9 mouse cellular contexts compared by ENCODE assay signal in genomic region chr1:161400126-161400525, GRCm38 (mm10). TPM values are rescaled to one million over a fixed set of nuclear protein-coding genes. Genes with fewer than 3 reads are reported as not detected.
DNase-seq lines count a peak whose midpoint lies in the region; ATAC-seq and TF ChIP-seq lines count a peak whose summit lies in the region.
"Had no signal": no experiment of that assay in that cellular context is flagged by ENCODE, and none has a peak within 500 bp of the region (broad histone marks: within the 10 kb centered on the region; RNA-seq: fewer than 3 reads in every experiment).

No protein-coding gene starts in this region.

- H3K9ac ChIP-seq in hindbrain, embryonic 12.5 days: no peak overlapping the region
- no peak overlapping the region for H3K9ac ChIP-seq in neural tube, embryonic 11.5 days (ENCODE audit: low read length)

- 0 out of 2 replicates have a peak, but pooled peaks cover 3% of the 10 kb centered on the region for H3K4me1 ChIP-seq in hindbrain, embryonic 10.5 days (replicated peaks)
- no peaks in the 10 kb centered on the region for H3K4me1 ChIP-seq in hindbrain, embryonic 12.5 days
- peaks cover 7% of the 10 kb centered on the region for H3K4me1 ChIP-seq in embryonic fibroblast, embryonic 13.5 days (ENCODE audit: control insufficient read depth, insufficient read depth, low read length)
- no peaks in the 10 kb centered on the region for H3K4me1 ChIP-seq in neural tube, embryonic 11.5 days (ENCODE audit: control insufficient read depth, insufficient read depth, low read length)

- 0 out of 2 replicates have a peak, but pooled peaks cover 4% of the 10 kb centered on the region for H3K9me3 ChIP-seq in hindbrain, embryonic 10.5 days
- H3K9me3 ChIP-seq in hindbrain, embryonic 12.5 days (replicated peaks): 0 out of 2 replicates have a peak, but pooled peaks cover 5% of the 10 kb centered on the region
- H3K9me3 ChIP-seq in neural tube, embryonic 11.5 days (ENCODE audit: control insufficient read depth, low read length): no peaks in the 10 kb centered on the region

- H3K27me3 ChIP-seq in hindbrain, embryonic 10.5 days (ENCODE audit: insufficient read depth, poor library complexity, severe bottlenecking): no peaks in the 10 kb centered on the region
- H3K27me3 ChIP-seq in hindbrain, embryonic 12.5 days: no peaks in the 10 kb centered on the region
- H3K27me3 ChIP-seq in neural tube, embryonic 11.5 days (ENCODE audit: control insufficient read depth, insufficient read depth, low read length): no peaks in the 10 kb centered on the region

- H3K36me3 ChIP-seq in hindbrain, embryonic 10.5 days: no peaks in the 10 kb centered on the region
- H3K36me3 ChIP-seq in hindbrain, embryonic 12.5 days: no peaks in the 10 kb centered on the region
- no peaks in the 10 kb centered on the region for H3K36me3 ChIP-seq in neural tube, embryonic 11.5 days (ENCODE audit: control insufficient read depth, insufficient read depth, low read length)

- H3K4me3 ChIP-seq in hindbrain, embryonic 10.5 days: no peak overlapping the region
- H3K4me3 ChIP-seq in hindbrain, embryonic 12.5 days: no peak overlapping the region
- H3K4me3 ChIP-seq in embryonic fibroblast, embryonic 13.5 days (ENCODE audit: insufficient read depth, low read length): no peak overlapping the region
- no peak overlapping the region for H3K4me3 ChIP-seq in neural tube, embryonic 11.5 days (ENCODE audit: low read depth, low read length)
- H3K4me3 ChIP-seq: myocyte had no signal

- DNase-seq in hindbrain, embryonic 10.5 days (ENCODE audit: low spot score): peak; percentile 57
- DNase-seq in adrenal gland, adult 8-10 months: peak; percentile 36
- peak; percentile 64 for DNase-seq in induced T-regulatory cell, adult 2 months (ENCODE audit: low read depth)
- DNase-seq in left cerebral cortex, adult 9 months (ENCODE audit: low spot score in 2 of 2): peak; percentile 7 to 83
- peak; percentile 68 for DNase-seq in neural tube, embryonic 11.5 days (ENCODE audit: low spot score)
- peak; percentile 54 for DNase-seq in thymus, postnatal 0 days (ENCODE audit: low spot score)

- no peak overlapping the region for H3K27ac ChIP-seq in hindbrain, embryonic 10.5 days
- no peak overlapping the region for H3K27ac ChIP-seq in hindbrain, embryonic 12.5 days
- no peak overlapping the region for H3K27ac ChIP-seq in embryonic fibroblast, embryonic 13.5 days (ENCODE audit: insufficient read depth, low read length)
- H3K27ac ChIP-seq in neural tube, embryonic 11.5 days (ENCODE audit: low read depth, low read length): no peak overlapping the region

- TF ChIP-seq CTCF in embryonic fibroblast, embryonic 13.5 days (IDR thresholded peaks at IDR 0.05; ENCODE audit: borderline replicate concordance, insufficient read depth, low read length): peak; percentile 23; the same call in 1 of the 2 replicates

- no peak for TF ChIP-seq POLR2A in embryonic fibroblast, embryonic 13.5 days (IDR thresholded peaks at IDR 0.05; ENCODE audit: low read depth, low read length)

- 26% methylated on average over 6 of the region's 6 CpGs for WGBS in hindbrain, embryonic 10.5 days
- WGBS in hindbrain, embryonic 12.5 days: 29% methylated on average over 6 of the region's 6 CpGs
- WGBS in neural tube, embryonic 11.5 days: 23% methylated on average over 6 of the region's 6 CpGs

- no peak for ATAC-seq in hindbrain, embryonic 12.5 days (ENCODE audit: low FRiP score)
- peak; percentile 64 for ATAC-seq in neural tube, embryonic 11.5 days (ENCODE audit: insufficient read depth, low FRiP score, low TSS enrichment)

- no peak overlapping the region for H3K4me2 ChIP-seq in hindbrain, embryonic 12.5 days (replicated peaks)
- no peak overlapping the region for H3K4me2 ChIP-seq in neural tube, embryonic 11.5 days (ENCODE audit: low read depth)

RNA-seq across cellular contexts. Expression of gene Tnfsf4, which starts 4.9 kb away (rescaled TPM):
- 0.09 TPM in 1 of 2 replicates, not detected in the other for polyA plus RNA-seq in hindbrain, embryonic 10.5 days (2016; fragmentation: Nextera tagmentation; extraction: Ambion mirVana)
- polyA plus RNA-seq in hindbrain, embryonic 12.5 days (2016; fragmentation: Nextera tagmentation; extraction: Ambion mirVana): not detected in 2 replicates
- total RNA-seq in adrenal gland, adult 8-10 months (2022): not detected
- 0.27 TPM in 1 of 2 replicates, not detected in the other for polyA plus RNA-seq in embryonic fibroblast, embryonic 13.5 days (2011; ENCODE audit: insufficient read length, low read depth, missing spikeins)
- not detected in 2 replicates for polyA plus RNA-seq in neural tube, embryonic 11.5 days (2014; fragmentation: Nextera tagmentation; extraction: Ambion mirVana)
- 0.18 and 0.26 TPM in 2 replicates for polyA plus RNA-seq in thymus, postnatal 0 days (2015; fragmentation: Nextera tagmentation; extraction: Ambion mirVana)
- polyA plus RNA-seq: myocyte had no signal
